Mouse (Mus musculus) midbrain, postnatal 0 days (tissue): ENCODE measurements around the gene Ampd1. TPM values are rescaled to one million over a fixed set of nuclear protein-coding genes. Genes with fewer than 3 reads are reported as not detected.

ENCODE experiments used
- ATAC-seq: fragments of 200-750 bp; cut with Nextera tagmentation; 2 replicates; pipeline ENCODE4 v1.8.0; 2017; ENCODE audit warnings: moderate number of reproducible peaks, mild to moderate bottlenecking, moderate TSS enrichment, moderate library complexity; ENCODE audit not compliant: low FRiP score
- DNase-seq: peaks from one replicate; pipeline ENCODE4 v3.0.0-alpha.2; 2015; ENCODE audit warnings: low spot score
- H3K27ac ChIP-seq: fragments of 300-500 bp; sonication (generic); 2 replicates; pipeline ENCODE4 v1.5.1; 2014; ENCODE audit warnings: low read depth, mild to moderate bottlenecking, low read length, mixed read lengths
- H3K27me3 ChIP-seq: fragments of 300-500 bp; sonication (generic); 2 replicates; pipeline ENCODE4 v1.6.1; 2014; ENCODE audit warnings: low read length, control low read depth, mixed read lengths; ENCODE audit not compliant: insufficient read depth
- H3K36me3 ChIP-seq: fragments of 300-500 bp; sonication (generic); 2 replicates; pipeline ENCODE4 v1.6.1; 2014; ENCODE audit warnings: low read length, control low read depth, mixed read lengths; ENCODE audit not compliant: insufficient read depth
- H3K4me1 ChIP-seq: fragments of 300-500 bp; sonication (generic); 2 replicates; pipeline ENCODE4 v1.6.1; 2014; ENCODE audit warnings: mild to moderate bottlenecking, control low read depth, antibody characterized with exemption, low read length, mixed read lengths; ENCODE audit not compliant: insufficient read depth
- H3K4me2 ChIP-seq: fragments of 300-500 bp; sonication (generic); 2 replicates; pipeline ENCODE4 v1.6.1; 2014; ENCODE audit warnings: low read depth, mild to moderate bottlenecking, low read length, mixed read lengths; ENCODE audit not compliant: poor library complexity, severe bottlenecking
- H3K4me3 ChIP-seq: fragments of 300-500 bp; sonication (generic); 2 replicates; pipeline ENCODE4 v1.5.1; 2014; ENCODE audit warnings: low read depth, mild to moderate bottlenecking, low read length, moderate library complexity
- H3K9ac ChIP-seq: fragments of 300-500 bp; sonication (generic); replicated peaks from 2 replicates; pipeline ENCODE4 v1.6.1; 2014; ENCODE audit warnings: mild to moderate bottlenecking, low read length, moderate library complexity, mixed read lengths; ENCODE audit not compliant: poor library complexity, severe bottlenecking
- H3K9me3 ChIP-seq: fragments of 300-500 bp; sonication (generic); 2 replicates; pipeline ENCODE4 v1.6.1; 2016; ENCODE audit warnings: low read length, control low read depth
- CTCF ChIP-seq: IDR thresholded peaks from 2 replicates; pipeline ENCODE4 v1.5.1; 2016; ENCODE audit warnings: antibody characterized with exemption, mild to moderate bottlenecking
- WGBS: fragments of 180-500 bp; shearing (Covaris S2); extraction: QIAGEN DNeasy Blood & Tissue Kit; methylation state at CpG from one replicate; pipeline ENCODE4 v1.1.7; 2014; 5-methylcytosine and 5-hydroxymethylcytosine counted together
- polyA plus RNA-seq: library from polyadenylated mRNA; unstranded; fragments of >200 nt; fragmentation: Nextera tagmentation; extraction: Ambion mirVana; gene quantifications from 2 replicates; pipeline ENCODE4 v1.2.1, GENCODE M21; 2015
- total RNA-seq: library from RNA; depleted of rRNA; stranded (reverse); fragments of >200 nt; gene quantifications from 2 replicates; pipeline ENCODE4 v1.2.3, GENCODE M21; 2014

The Ampd1 gene
- total and polyA plus RNA-seq, 2 experiments from 2014 or later: not detected

DNA sequence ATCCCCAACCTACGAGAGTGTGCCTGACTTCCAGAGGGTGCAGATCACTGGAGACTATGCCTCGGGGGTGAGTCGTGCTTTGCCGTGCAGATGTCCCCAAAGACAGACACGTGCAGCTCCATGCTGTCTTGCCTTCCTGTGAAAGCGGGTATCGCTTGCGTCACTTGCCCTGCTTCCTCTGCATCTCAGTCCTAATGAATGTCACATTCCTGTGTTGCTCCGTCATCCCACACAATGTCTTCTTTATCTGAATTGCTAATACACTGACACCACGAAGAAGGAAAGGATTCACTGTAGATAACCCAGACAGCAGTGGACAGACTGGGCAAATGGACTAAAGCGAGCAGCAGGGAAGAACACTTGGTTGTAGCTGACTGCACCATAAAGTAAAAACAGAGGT lies 7.2 kb downstream of the Ampd1 start:
- ATAC-seq: no peak
- no peaks in the 10 kb centered on the region for H3K27me3 ChIP-seq

GRCm38 (mm10) chr3:103081861-103082453 lies 8.1 kb downstream of the Ampd1 start:
- no peaks in the 10 kb centered on the region for H3K9me3 ChIP-seq
- H3K4me1 ChIP-seq: no peaks in the 10 kb centered on the region
- no peak for DNase-seq
- no peak overlapping the region for H3K27ac ChIP-seq
- H3K27me3 ChIP-seq: no peaks in the 10 kb centered on the region
- no peaks in the 10 kb centered on the region for H3K36me3 ChIP-seq
- TF ChIP-seq CTCF: no peak
- no peak overlapping the region for H3K4me3 ChIP-seq
- 85% methylated on average over 17 of the region's 17 CpGs for WGBS
- no peak overlapping the region for H3K4me2 ChIP-seq
- no peak for ATAC-seq
- no peak overlapping the region for H3K9ac ChIP-seq

More for the DNA sequence above, 7.2 kb downstream of the Ampd1 start:
- H3K4me1 ChIP-seq: no peaks in the 10 kb centered on the region
- H3K9me3 ChIP-seq: no peaks in the 10 kb centered on the region
- H3K36me3 ChIP-seq: no peaks in the 10 kb centered on the region
- no peak for DNase-seq
- H3K4me2 ChIP-seq: no peak overlapping the region
- no peak for TF ChIP-seq CTCF
- no peak overlapping the region for H3K4me3 ChIP-seq
- WGBS: 57% methylated on average over 11 of the region's 11 CpGs
- H3K9ac ChIP-seq: no peak overlapping the region
- no peak overlapping the region for H3K27ac ChIP-seq

- H3K4me3 ChIP-seq: no peak overlapping the region
- no peak overlapping the region for H3K4me2 ChIP-seq
- no peaks in the 10 kb centered on the region for H3K4me1 ChIP-seq
- no peak overlapping the region for H3K27ac ChIP-seq
- no peaks in the 10 kb centered on the region for H3K27me3 ChIP-seq
- DNase-seq (no peak), ATAC-seq (no peak)
- TF ChIP-seq CTCF: no peak
- 85% methylated on average over 5 of the region's 5 CpGs for WGBS
- H3K36me3 ChIP-seq: no peaks in the 10 kb centered on the region
- H3K9ac ChIP-seq: no peak overlapping the region
- H3K9me3 ChIP-seq: no peaks in the 10 kb centered on the region
These were observed 8.9 kb downstream of the Ampd1 start for GRCm38 (mm10) chr3:103082761-103083160.

- WGBS: 76% methylated on average over 3 of the region's 3 CpGs
- no peaks in the 10 kb centered on the region for H3K27me3 ChIP-seq
- H3K36me3 ChIP-seq: no peaks in the 10 kb centered on the region
- ATAC-seq (no peak), DNase-seq (no peak)
- no peak for TF ChIP-seq CTCF
- H3K4me3 ChIP-seq: no peak overlapping the region
- H3K4me1 ChIP-seq: no peaks in the 10 kb centered on the region
- H3K4me2 ChIP-seq: no peak overlapping the region
- no peak overlapping the region for H3K27ac ChIP-seq
- H3K9me3 ChIP-seq: no peaks in the 10 kb centered on the region
- no peak overlapping the region for H3K9ac ChIP-seq
These were observed 12.2 kb downstream of the Ampd1 start for GRCm38 (mm10) chr3:103085986-103086385.

- Histone ChIP-seq H3K36me3 (no peaks in the 10 kb centered on the region), H3K4me3 (no peak overlapping the region), H3K9ac (no peak overlapping the region), H3K4me1 (no peaks in the 10 kb centered on the region), H3K4me2 (no peak overlapping the region), H3K9me3 (no peaks in the 10 kb centered on the region), H3K27me3 (no peaks in the 10 kb centered on the region), H3K27ac (no peak overlapping the region)
- whole genome bisulfite sequencing: 91% methylated on average over 2 of the region's 2 CpGs
- no peak for TF ChIP-seq CTCF
- ATAC-seq (no peak), DNase-seq (no peak)
These were observed 17.9 kb downstream of the Ampd1 start for GRCm38 (mm10) chr3:103091753-103092152.

DNA sequence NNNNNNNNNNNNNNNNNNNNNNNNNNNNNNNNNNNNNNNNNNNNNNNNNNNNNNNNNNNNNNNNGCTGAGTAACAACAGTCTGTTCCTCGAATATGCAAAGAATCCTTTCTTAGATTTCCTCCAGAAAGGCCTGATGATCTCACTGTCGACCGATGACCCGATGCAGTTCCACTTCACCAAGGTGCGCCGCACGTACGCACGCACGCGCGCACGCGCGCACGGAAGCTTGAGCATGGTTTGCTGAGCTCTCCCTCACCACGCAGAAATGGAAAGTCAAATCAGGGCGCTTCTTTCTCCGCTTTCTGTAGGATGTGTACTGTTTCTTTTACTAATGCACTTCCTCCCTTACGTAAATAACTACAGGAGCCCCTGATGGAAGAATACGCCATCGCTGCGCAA lies 24.8 kb downstream of the Ampd1 start:
- Histone ChIP-seq H3K27ac (no peak overlapping the region), H3K36me3 (no peaks in the 10 kb centered on the region), H3K27me3 (0 out of 2 replicates have a peak, but pooled peaks cover 3% of the 10 kb centered on the region), H3K4me2 (no peak overlapping the region), H3K4me1 (no peaks in the 10 kb centered on the region), H3K9me3 (no peaks in the 10 kb centered on the region), H3K4me3 (no peak overlapping the region), H3K9ac (no peak overlapping the region)
- no peak for TF ChIP-seq CTCF
- 81% methylated on average over 23 of the region's 23 CpGs for WGBS
- ATAC-seq (no peak), DNase-seq (no peak)
